Comparison of ENCODE assay signal across 27 mouse cellular contexts in genomic region chr6:118126577-118126976, GRCm38 (mm10). TPM values are rescaled to one million over a fixed set of nuclear protein-coding genes. Genes with fewer than 3 reads are reported as not detected.
DNase-seq lines count a peak whose midpoint lies in the region; ATAC-seq and TF ChIP-seq lines count a peak whose summit lies in the region.
"Had no signal": no experiment of that assay in that cellular context is flagged by ENCODE, and none has a peak within 500 bp of the region (broad histone marks: within the 10 kb centered on the region; RNA-seq: fewer than 3 reads in every experiment).

No protein-coding gene starts in this region.

- TF ChIP-seq POLR2A in myocyte (IDR thresholded peaks at IDR 0.05; ENCODE audit: insufficient read length, low read depth) = no peak

- no peaks in the 10 kb centered on the region for H3K27me3 ChIP-seq in lung, postnatal 0 days (replicated peaks; ENCODE audit: insufficient read depth, low read length)
- H3K27me3 ChIP-seq in myocyte (ENCODE audit: control insufficient read depth, insufficient read depth, insufficient read length) = no peaks in the 10 kb centered on the region
- H3K27me3 ChIP-seq in hindbrain, embryonic 16.5 days (replicated peaks; ENCODE audit: control insufficient read depth, insufficient read depth, low read length) = no peaks in the 10 kb centered on the region
- H3K27me3 ChIP-seq: embryonic facial prominence, embryonic 13.5 days; forebrain, embryonic 12.5 days; forebrain, embryonic 15.5 days; heart, embryonic 13.5 days had no signal

- no peak overlapping the region for H3K4me3 ChIP-seq in lung, postnatal 0 days (ENCODE audit: low read depth, low read length)
- H3K4me3 ChIP-seq in myocyte = no peak overlapping the region
- H3K4me3 ChIP-seq in hindbrain, embryonic 16.5 days (ENCODE audit: low read length) = no peak overlapping the region
- H3K4me3 ChIP-seq: embryonic facial prominence, embryonic 10.5 days; embryonic facial prominence, embryonic 13.5 days; erythroblast, embryonic 14.5 days; forebrain, embryonic 12.5 days; forebrain, embryonic 15.5 days; heart, adult 2 months; heart, embryonic 10.5 days; heart, embryonic 13.5 days had no signal

- TF ChIP-seq CTCF in lung, postnatal 0 days (IDR thresholded peaks at IDR 0.05) = no peak

- H3K9me3 ChIP-seq in lung, postnatal 0 days (ENCODE audit: low read length) = no peaks in the 10 kb centered on the region
- H3K9me3 ChIP-seq in hindbrain, embryonic 16.5 days (ENCODE audit: control insufficient read depth, low read length) = no peaks in the 10 kb centered on the region
- H3K9me3 ChIP-seq: embryonic facial prominence, embryonic 10.5 days; embryonic facial prominence, embryonic 13.5 days; forebrain, embryonic 12.5 days; forebrain, embryonic 15.5 days; heart, embryonic 10.5 days; heart, embryonic 13.5 days had no signal

- H3K4me2 ChIP-seq in lung, postnatal 0 days (replicated peaks; ENCODE audit: low read depth, low read length) = no peak overlapping the region
- peak overlapping the region; percentile 22 for H3K4me2 ChIP-seq in myocyte (ENCODE audit: low read depth)
- H3K4me2 ChIP-seq in hindbrain, embryonic 16.5 days (ENCODE audit: low read length) = no peak overlapping the region
- H3K4me2 ChIP-seq: embryonic facial prominence, embryonic 13.5 days; forebrain, embryonic 12.5 days; forebrain, embryonic 15.5 days; heart, embryonic 13.5 days; hindbrain, embryonic 14.5 days had no signal

- peaks cover 2% of the 10 kb centered on the region; the same call in 1 of the 2 replicates for H3K4me1 ChIP-seq in lung, postnatal 0 days (ENCODE audit: insufficient read depth, low read depth, low read length)
- no peaks in the 10 kb centered on the region for H3K4me1 ChIP-seq in hindbrain, embryonic 16.5 days (ENCODE audit: control insufficient read depth, insufficient read depth, low read depth, low read length)
- H3K4me1 ChIP-seq: embryonic facial prominence, embryonic 10.5 days; forebrain, embryonic 12.5 days; forebrain, embryonic 15.5 days had no signal

- peaks cover 15% of the 10 kb centered on the region; the same call in 1 of the 2 replicates for H3K36me3 ChIP-seq in lung, postnatal 0 days (ENCODE audit: insufficient read depth, low read length)
- H3K36me3 ChIP-seq in myocyte (ENCODE audit: control insufficient read depth, insufficient read depth) = peaks cover 18% of the 10 kb centered on the region
- peaks cover 4% of the 10 kb centered on the region for H3K36me3 ChIP-seq in hindbrain, embryonic 16.5 days (ENCODE audit: control insufficient read depth, insufficient read depth, low read length)

- DNase-seq in lung, postnatal 0 days (ENCODE audit: low spot score) = peak; percentile 31
- DNase-seq in lung, postnatal 36 days = no peak
- DNase-seq in NIH3T3 (ENCODE audit: low read depth) = peak; percentile 70
- DNase-seq in cerebellum, adult 11 months = no peak
- no peak for DNase-seq in urinary bladder, adult 18-20 months (ENCODE audit: low spot score in 2 of 2)
- DNase-seq: adrenal gland, adult 8-10 months; adrenal gland, postnatal 25 days; cerebellum, adult 11-12 months; cerebellum, adult 8-10 months; cerebellum, postnatal 10 days; cerebellum, postnatal 36 days; embryo, embryonic 11 days; gastrocnemius, postnatal 10 days; gastrocnemius, postnatal 36 days; heart, adult 2 months; heart, postnatal 14 days; heart, postnatal 4 days had no signal

- no peak overlapping the region for H3K27ac ChIP-seq in lung, postnatal 0 days (ENCODE audit: low read length)
- H3K27ac ChIP-seq in hindbrain, embryonic 16.5 days (ENCODE audit: low read depth, low read length) = no peak overlapping the region
- H3K27ac ChIP-seq: embryonic facial prominence, embryonic 10.5 days; embryonic facial prominence, embryonic 13.5 days; forebrain, embryonic 12.5 days; forebrain, embryonic 15.5 days; heart, adult 2 months; heart, embryonic 10.5 days; heart, embryonic 13.5 days; hindbrain, embryonic 14.5 days had no signal

- no peak for ATAC-seq in lung, postnatal 0 days
- no peak for ATAC-seq in hindbrain, embryonic 16.5 days
- ATAC-seq: forebrain, embryonic 15.5 days had no signal

- no peak overlapping the region for H3ac ChIP-seq in myocyte (ENCODE audit: control insufficient read depth, insufficient read length)

- no peak overlapping the region for H3K9ac ChIP-seq in lung, postnatal 0 days (replicated peaks; ENCODE audit: low read depth)
- H3K9ac ChIP-seq in hindbrain, embryonic 16.5 days (ENCODE audit: low read depth, low read length) = no peak overlapping the region
- H3K9ac ChIP-seq: embryonic facial prominence, embryonic 13.5 days; forebrain, embryonic 12.5 days; forebrain, embryonic 15.5 days; heart, embryonic 13.5 days; hindbrain, embryonic 14.5 days had no signal

- TF ChIP-seq EP300 in lung, postnatal 0 days (IDR thresholded peaks at IDR 0.05) = no peak

- peaks cover 19% of the 10 kb centered on the region for H3K79me2 ChIP-seq in myocyte (ENCODE audit: control insufficient read depth, insufficient read depth)

TF ChIP-seq in myocyte, 11 proteins besides CTCF, POLR2A, EP300 and RAD21:
- TF ChIP-seq MYOD1 (IDR thresholded peaks at IDR 0.05; ENCODE audit: control insufficient read depth in 1 of 3, insufficient read length in 2 of 3, low read depth in 2 of 3) (no peak), USF1 (IDR thresholded peaks at IDR 0.05; ENCODE audit: low read depth) (peak; percentile 77)
TF ChIP-seq in myocyte: peak in this region for 1.

RNA-seq across cellular contexts. Expression of gene Csgalnact2, which starts 12.4 kb away (rescaled TPM):
- 35.2 and 36.6 TPM in 2 replicates for polyA plus RNA-seq in lung, postnatal 0 days (2015; fragmentation: Nextera tagmentation; extraction: Ambion mirVana)
- polyA plus RNA-seq in myocyte (2012; fragmentation: generic; extraction: Trizol) = 5.8 TPM
- 10.7 and 10.9 TPM in 2 replicates for polyA plus RNA-seq in hindbrain, embryonic 16.5 days (2015; fragmentation: Nextera tagmentation; extraction: Ambion mirVana)

Comparison
In these comparisons a context has a peak if more than half of its experiments do, and no peak if none do; other contexts are left out.
1. DNase-seq: peak in lung, postnatal 0 days (single experiment) and NIH3T3 (single experiment); none in lung, postnatal 36 days (single experiment), cerebellum, adult 11 months (single experiment) and urinary bladder, adult 18-20 months (0 of 2).